Mouse (Mus musculus): ENCODE data around the gene Fbxw11.
A peak's percentile ranks its signal among the peaks of the same experiment; 100 is the strongest.
"Not testable (repeated sequence)": the region's sequence is repeated elsewhere in the genome, so short reads cannot be mapped to it uniquely, and the experiment has no call there.

Gene Fbxw11

DNA sequence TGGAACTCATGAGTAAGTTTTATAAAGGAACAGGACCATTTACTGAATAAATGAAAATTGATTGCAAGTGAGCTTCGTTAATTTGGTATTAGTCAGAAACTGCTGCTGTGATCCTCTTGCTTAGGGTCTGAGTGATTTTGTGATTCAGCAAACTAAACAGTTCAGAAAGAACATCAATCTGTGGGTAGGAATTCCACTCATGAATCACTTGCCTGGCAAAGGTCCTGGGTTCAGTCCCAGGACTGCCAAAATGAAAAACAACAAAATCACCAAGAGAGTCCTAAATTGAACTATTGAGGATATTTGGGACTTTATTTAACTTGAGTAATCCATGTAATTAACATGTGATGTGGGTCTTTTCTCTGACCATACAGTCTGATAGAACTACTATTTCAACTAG is 35.3 kb downstream of the Fbxw11 start:
- DNase-seq: no peak

DNA sequence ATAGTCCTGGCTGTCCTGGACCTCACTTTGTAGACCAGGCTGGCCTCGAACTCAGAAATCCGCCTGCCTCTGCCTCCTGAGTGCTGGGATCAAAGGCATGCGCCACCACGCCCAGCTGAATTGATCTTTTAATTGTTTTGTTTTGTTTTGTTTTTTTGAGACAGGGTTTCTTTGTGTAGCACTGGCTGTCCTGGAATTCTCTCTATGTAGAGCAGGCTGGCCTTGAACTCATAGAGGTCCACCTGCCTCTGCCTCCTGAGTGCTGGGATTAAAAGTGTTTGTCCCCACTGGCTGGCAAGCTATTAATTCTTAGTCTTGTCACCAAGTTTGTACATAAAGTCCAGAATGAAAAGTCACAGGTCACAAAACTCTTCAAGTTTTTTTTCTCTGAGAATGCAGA is 36.6 kb downstream of the Fbxw11 start:
- not testable (repeated sequence) for DNase-seq

DNA sequence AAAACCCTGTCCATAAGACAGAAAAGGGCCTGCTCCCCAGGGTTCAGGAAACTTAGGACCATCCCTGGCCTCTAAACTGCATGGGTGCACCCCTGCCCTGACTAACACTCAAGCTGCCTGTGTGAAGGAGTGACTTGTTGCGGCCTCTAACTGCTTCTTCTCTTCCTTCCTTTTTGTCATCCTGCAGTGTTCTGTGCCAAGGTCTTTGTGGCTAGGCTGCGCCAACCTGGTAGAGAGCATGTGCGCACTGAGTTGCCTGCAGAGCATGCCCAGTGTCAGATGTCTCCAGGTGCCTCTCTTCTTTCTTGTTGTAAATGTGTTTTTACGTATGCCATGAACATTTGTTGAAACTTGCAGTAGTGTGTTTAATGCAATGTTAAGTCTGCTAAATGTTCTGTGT is 37.5 kb downstream of the Fbxw11 start:
- DNase-seq: peak; percentile 40

DNA sequence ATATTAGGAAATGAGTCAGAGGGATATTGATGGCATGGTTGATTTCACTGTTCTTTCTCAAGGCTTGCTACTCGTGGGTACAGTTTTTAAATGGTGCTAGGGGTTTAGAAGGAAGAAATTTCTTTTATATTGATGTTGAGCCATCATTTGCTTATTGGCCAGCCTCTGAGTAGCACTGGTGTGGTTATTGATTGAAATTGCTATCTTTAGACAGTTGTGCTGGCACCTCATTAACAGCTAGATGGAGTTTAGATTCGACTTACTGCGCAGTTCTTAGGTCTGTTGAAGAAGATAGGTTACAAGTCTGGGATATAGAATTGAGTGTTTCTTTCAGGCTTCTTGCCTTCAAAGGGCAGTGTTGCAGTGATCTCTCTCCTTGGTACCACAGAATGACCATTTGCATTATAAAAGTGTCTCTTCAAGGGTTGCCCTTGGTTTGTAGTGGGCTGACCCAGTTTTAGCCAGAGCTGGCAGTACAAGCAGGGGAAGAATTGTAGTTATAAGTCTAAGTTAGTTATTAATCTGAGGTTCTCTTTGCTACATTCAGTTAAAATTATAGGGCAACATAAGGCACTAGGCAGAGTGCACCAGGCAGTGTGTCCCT is 38.8 kb downstream of the Fbxw11 start:
- DNase-seq: peak; percentile 24

DNA sequence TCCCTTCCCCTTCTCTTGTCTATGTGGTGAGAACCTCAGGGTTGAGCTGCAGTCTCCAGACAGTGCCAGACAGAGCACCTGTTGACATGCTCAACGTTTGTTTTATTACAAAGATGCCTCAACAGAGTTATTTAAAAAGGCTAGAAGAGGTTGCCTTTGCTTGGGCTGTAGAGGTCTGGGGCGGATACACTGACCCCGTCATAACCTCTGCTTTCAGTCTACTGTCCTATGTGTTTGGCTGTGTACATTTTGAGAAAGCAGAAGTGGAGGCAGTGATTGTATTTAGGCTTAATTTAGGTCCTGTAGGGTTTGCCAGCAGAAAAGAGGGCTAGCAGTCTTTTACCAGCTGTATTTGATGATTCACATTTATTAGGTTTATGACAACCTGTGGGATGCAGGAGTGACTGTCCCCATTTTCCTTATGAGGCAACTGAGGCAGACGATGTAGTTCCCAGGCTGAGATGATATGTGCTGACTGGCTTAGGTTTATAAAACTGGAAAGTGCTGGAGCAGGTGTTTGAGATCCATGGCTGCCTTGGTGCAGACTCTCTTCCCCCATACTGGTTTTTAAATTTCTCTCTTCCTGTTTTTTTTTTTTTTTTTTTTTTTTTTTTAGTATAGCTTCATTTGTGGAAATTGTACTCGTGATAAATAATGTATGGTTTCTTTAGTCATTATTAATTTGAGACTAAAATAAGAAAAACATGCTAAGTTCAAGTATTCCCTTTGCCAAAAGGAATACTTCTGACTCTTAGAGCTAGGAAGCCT is 40.0 kb downstream of the Fbxw11 start:
- no peak for DNase-seq

DNA sequence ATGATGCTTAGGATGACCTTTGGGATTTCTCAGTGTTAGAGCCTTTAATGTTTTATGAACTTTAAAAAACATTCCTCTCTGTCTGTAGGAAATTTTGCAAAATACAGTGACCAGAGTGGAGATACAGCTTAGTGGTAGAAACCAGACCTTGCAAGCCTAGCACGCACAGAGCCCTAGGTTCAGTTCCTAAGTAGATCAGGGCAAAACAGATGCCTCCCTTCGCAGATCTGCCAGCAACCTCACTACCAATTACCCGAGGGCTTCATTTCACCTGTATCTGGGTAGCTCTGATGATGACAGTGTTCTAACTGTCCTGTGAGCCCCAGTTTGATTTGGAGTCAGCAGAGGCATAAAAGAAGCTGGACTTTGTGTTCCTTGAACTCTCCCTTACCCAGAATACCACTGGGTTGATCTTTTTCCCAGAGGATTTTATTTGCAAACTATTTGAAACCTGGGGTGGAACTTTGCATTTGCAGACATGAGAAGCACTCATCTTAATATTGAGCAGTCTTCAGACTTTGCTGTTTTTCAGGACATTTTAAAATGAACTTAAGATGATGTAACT is 42.2 kb downstream of the Fbxw11 start:
- peak; percentile 71 for DNase-seq

DNA sequence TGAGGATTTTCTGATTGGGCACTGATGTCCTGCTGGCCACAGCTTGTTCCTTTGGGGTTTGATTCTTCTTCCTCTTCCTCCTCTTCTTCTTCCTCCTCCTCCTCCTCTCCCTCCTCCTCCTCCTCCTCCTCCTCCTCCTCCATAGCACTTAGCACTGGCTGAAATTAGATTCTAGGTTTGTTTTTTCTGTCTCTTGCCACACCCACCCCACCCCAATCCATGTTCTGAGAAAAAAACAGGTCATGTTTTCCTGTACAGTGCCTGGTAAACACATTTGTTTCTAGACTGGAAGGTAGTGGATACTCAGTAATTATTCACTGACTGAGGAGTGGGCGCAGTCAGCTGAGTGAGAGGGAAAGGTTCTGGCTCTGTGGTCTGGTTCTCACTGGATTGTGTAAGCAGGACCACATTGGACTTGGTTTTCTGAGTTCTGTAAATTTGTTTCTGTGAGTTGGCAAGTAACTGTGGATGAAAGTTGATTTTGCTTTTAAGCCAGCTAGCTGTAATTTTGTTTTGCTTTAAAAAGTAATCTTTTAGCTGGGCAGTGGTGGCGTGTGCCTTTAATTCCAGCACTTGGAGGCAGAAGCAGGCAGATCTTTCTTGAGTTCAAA is 45.8 kb downstream of the Fbxw11 start:
- DNase-seq: peak; percentile 40

DNA sequence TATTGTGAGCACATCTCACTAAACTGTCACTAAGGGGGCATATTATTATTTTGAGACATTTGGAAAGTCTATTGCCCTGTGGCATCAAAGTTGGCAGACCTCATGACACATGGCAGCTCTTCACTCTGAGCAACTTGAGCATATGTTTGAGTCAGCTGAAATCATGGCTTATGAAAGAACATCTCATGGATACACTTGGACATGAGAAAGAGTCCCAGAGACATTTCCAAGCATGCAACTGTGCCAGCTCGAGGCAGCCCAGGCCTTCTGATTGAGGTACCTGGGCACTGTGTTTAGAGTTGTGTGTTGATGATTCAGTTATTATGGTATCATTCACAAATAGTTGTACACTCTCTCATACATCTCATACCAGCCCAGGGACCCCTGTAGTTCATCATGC is 47.0 kb downstream of the Fbxw11 start:
- DNase-seq: no peak

DNA sequence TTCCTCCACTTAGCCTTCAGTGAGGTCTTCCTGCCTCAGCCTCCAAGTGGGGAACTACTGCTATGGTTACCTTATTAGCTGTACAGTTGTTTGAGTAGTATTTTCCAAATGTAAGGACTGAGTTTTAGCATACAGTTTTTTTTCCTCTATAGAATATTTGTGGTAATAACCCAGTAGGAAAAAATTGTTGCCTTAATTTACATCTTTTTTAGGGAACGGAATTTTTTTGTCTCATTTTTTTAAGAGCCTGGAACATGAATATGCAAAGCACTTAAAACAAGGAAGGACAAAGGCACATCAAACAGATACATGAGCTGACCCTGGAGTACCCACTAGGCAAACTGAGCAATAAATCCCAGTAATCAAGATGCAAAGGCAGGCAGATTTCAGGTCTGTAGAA is 50.3 kb downstream of the Fbxw11 start:
- no peak for DNase-seq

DNA sequence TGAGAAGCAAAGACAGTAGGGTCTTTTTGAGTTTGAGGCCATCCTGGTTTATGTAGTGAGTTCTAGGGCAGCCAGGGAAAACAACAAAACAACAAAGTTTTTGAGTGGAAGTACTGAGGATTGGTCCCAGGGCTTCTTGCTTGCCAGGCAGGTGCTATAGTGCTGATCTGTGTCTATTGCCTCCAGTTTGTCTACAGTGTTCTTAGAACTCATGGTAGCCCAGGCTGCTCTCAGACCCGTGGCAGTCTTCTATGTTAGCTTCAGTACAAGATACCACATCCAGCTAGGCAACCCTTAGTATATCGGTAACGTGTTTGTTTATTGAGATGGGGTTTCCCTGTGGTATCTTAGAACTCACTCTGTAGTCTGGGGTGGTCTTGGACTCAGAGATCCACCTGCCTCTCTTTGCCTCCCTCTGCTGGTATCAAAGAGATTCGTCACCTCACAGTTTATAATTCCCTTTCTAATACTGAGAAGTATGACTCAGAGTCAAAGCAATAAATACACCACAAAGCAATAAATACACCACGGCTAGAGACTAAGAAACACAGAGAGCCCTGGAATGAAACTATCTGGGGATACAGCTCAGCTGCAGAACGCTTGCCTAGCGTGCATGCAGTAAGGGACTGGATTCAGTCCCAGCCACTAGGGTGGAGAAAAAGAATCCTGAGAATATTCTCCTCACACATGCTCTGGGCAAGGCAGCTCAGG is 51.1 kb downstream of the Fbxw11 start:
- DNase-seq: peak; percentile 34

DNA sequence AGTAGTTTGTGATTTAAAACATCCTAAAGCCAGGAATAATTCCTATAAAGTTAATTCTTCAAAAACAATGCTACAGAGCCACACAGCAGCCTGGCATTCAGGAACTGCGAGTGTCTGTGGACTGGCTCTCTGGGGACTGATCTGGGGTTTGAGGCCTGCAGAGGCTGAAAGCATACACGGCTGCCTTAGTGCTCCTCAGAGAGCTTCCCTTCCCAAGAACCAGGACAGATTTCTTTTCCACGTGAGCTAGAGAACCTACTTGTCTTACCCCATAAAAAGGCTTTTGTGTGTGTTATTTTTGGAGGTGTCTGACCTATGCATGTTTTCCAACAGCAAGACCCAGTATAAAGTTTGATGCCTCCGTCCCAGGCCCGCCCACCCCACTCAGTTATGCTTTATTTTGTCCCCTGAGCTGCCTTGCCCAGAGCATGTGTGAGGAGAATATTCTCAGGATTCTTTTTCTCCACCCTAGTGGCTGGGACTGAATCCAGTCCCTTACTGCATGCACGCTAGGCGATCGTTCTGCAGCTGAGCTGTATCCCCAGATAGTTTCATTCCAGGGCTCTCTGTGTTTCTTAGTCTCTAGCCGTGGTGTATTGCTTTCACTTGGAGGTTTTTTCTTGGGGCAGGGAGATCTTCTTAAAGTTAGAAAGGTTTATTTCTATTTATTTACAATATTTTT is 51.9 kb downstream of the Fbxw11 start:
- DNase-seq: not testable (repeated sequence)

DNA sequence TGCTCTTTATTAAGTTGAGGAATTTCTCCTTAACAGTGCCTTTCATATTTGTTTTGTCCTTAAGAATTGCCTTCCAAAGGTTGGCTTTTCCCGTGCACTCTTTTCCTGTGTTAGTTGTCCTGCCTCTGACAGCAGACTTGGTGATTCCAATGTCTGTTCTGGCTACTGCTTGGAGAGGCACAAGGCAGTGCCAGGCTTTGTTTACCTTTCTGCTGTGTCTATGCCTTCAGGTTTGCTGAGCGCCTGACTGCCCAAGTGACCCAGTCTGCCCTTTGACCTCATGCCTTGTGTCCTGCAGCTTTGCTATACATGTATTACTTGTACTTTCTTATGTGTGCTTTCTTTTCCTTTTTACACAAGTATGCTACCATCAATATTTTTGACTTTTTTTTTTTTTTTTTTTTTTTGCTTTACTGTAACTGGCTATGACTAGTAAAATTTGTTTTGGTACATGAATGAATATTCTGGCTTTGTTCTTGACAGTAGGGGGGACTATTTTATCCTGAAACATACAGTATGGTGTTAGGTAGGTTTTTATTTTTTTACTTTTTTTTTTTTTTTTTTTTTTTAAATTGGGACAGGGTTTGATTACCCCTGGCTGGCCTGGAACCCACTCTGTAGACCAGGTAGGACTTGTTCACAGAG is 54.0 kb downstream of the Fbxw11 start:
- peak; percentile 48 for DNase-seq

DNA sequence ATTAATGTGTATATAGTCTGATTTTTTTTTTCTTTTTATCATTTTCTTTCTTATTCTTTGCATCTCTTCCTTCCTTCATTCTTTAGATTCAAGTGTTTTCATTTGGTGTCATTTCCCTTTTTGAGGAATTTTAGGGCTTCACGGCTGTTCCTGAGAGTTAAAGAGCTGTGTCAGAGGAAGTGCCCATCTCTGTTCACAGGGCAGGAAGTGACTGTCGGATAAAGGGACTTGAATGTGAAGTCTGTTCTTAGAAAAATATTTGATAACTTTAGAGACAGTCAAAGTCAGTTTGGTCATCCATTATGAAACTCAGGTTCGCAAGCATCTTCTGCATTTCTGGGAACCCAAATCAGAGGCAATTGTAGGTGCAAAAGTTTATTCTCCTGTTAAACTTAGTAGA is 55.2 kb downstream of the Fbxw11 start:
- no peak for DNase-seq

DNA sequence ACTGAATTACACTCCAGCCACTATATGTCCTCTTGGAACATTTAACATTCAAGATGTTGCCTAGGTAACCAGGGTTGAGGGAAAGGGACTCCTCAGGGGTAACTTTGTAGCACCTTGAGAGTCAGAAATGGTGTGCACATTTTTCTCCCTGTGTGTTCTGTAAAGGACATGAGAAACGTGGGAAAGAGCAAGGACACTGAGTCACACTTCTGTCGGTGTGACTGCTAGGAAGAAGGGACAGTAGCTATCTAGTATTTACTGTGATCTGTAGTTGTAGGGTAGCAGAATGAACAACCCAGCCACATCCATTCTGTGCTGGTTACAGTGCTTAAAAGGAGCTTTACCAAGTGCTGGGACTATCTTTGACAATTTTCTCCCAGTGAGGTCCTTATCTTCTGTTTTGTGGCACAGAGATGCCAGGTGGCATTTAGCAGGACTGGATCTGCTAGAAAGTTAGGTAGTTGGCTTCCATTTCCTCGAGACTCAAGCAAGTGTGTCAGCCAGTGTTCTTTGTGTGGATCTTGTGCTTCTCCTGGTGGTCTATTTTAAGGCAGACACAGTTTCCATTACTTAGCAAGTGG is 57.5 kb downstream of the Fbxw11 start:
- DNase-seq: no peak

DNA sequence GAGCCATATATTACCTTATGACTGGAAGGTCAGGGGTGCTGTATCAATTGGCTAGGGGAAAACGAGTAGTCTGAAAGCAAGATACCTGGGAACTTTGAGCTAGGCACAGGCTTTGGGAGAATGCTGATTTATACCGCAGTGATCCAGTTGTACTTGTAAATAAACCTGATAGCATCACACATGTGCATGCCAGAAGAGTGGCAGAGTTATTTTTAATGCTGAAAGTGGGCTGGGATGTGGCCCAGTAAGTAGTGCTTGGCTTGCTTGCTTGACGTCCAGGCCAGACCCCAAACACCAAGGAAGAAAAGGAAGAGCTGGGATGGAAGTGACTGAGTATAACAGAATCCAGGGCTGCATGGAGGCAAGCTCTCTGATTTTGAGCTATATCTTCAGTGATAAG is 59.0 kb downstream of the Fbxw11 start:
- DNase-seq: no peak

DNA sequence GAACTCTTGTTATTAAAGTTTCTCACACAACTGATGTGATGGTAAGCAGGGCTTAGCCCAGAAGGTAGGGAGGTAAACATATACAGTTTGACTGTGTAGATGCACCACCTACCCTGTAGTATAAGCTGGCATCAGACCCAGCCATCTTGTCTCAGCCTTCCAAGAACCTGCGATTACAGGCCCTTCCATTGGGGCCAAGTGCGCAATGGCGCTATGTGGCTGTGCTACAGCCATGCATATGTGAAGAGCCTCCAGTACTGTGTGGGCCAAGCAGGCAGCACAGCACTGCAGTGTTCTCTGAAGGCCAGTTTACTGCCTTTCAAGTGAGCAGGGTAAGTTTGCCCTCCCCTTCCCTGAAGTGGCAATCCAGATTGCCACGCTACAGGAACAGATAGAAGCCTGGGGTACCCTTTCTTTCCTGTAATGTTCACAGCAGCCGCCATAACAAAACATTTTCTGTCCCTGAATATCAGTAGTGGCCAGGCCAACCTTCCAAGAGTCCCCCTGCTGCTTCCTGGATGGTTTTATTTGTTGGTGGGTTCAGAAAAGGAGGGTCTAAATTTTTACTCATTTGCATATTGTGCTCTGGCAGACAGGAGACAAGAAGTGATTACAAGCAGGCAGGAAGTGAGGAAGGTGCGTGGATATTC is 61.8 kb downstream of the Fbxw11 start:
- no peak for DNase-seq

DNA sequence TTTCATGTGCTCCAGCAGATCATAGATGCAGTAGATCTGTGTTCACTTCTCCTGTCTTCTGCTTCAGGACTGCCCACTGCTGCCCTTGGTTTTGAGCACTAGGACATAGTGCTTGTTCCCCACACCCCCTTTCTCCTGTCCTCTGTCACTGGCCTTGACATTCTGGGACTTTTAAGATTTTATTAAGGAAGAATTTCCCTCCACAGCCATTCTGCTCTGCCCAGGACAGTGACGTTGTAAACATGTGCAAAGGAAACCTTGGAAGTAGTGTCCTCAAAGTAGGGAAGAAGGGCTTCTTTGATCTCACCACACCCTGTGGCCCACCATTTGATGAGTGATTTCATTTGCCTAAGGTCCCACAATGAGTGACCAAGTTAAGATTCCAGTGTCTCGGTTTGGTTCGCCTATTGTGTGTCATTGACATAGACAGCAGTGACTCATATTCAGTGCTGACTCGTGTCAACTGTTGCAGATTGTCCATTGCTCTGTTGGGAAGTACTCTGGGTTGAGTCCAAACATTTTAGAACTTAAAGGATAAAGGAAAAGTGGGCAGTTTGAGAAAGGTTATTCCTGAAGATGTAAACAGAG is 64.0 kb downstream of the Fbxw11 start:
- no peak for DNase-seq

DNA sequence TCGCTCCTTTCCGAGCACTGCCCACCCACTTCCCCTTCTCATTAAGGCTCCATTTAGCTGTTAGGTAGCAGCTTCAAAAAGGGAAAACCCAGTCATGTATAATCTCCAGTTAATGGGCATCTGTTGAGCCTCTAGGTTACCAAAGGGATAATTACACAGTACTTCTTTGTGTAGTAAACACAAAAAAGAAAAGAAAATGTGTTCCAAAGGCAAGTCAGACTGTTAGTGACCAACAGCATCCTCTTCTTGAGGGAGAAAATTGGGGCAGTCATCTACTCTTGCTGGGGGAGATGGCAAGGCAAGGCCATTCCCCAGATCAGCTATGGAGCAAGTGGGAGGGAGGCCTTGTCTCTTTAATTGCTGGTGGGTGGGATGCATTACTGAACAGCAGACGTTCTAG is 65.0 kb downstream of the Fbxw11 start:
- no peak for DNase-seq

DNA sequence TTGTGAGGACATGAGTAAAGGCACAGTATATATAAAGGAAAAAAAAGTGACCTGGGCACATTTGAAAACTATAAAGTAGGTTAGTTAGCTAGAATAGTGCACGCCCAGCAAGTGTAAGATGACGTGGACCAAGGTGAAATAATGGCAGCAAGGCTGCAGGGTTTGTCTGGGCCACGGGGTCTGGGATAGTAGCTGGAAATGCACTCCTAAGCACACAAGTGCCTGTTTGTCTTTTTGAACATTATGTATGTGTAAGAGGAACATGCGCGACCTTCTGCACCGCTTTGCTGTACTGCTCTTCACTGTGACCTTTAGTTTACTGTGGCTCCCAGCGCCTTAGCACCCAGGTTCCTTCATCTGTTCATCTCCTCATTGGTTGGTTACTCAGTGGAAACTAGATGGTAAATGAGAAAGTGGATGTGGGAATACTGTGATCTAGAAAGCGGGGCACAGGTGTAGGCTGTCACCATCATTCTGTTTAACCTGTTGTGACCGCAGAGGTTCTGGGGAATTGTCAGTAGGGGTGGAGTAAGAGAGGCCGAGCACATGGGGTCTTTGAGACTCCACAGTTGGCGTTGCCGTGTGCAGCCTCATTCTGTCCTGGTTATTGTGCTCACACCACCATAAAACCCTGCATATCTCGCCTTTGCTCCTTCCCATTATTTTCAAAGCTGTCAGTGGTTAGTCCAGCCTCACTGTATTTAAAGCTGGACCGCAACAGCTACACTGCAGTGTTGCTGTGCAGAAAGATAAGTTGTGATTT is 66.4 kb downstream of the Fbxw11 start:
- DNase-seq: no peak

DNA sequence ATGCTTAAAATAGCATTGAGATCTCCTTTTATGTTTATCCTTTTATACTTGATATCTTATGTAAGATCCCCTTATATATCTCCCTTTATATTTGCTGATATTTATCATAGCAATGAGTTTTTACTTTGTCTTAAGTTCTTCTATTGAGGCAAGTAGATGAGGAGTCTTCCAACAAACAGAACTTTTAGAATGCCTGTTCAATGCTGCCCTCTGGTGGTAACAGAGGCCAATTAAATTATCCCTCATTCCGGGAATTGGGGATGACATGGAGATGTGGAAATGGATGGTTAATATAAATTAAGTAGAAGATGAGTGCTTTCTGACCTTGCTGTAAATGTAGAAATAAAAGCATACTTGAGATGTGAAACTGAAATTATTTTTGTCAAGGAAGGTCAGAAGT is 67.0 kb downstream of the Fbxw11 start:
- peak; percentile 73 for DNase-seq

All from kidney, adult 9 months (tissue).